Mouse (Mus musculus): ENCODE data around the gene Lhfpl2. TPM values are rescaled to one million over a fixed set of nuclear protein-coding genes. Genes with fewer than 3 reads are reported as not detected.
"Not testable (repeated sequence)": the region's sequence is repeated elsewhere in the genome, so short reads cannot be mapped to it uniquely, and the experiment has no call there.

Lhfpl2 gene
- polyA plus RNA-seq (2012; ENCODE audit: insufficient read depth, insufficient read length, low replicate concordance, missing spikeins): not detected in 2 replicates

- H3K27ac ChIP-seq (ENCODE audit: insufficient read depth, low read depth, low read length): no peak within 1 kb of the TSS
- under 1% methylated on average over 85 of the region's 85 CpGs for WGBS
- peak within 1 kb of the TSS; percentile 66 for H3K4me3 ChIP-seq (ENCODE audit: insufficient read depth, low read depth, low read length)
- H3K4me1 ChIP-seq (ENCODE audit: control insufficient read depth, insufficient read depth, low read length): peaks cover 11% of the 10 kb centered on the region
- TF ChIP-seq POLR2A (IDR thresholded peaks at IDR 0.05; ENCODE audit: insufficient read depth, low read depth, low read length): 0 out of 2 replicates have a peak, but pooled peaks have one; percentile 23
- TF ChIP-seq CTCF (IDR thresholded peaks at IDR 0.05; ENCODE audit: insufficient read depth, low read depth, low read length): no peak; the same call in 1 of the 2 replicates
Observed at GRCm38 (mm10) chr13:94057563-94058560, at the start of gene Lhfpl2. Gene Lhfpl2 (plus strand): TSS chr13:94057796.

- TF ChIP-seq POLR2A (IDR thresholded peaks at IDR 0.05; ENCODE audit: insufficient read depth, low read depth, low read length) (no peak), CTCF (IDR thresholded peaks at IDR 0.05; ENCODE audit: insufficient read depth, low read depth, low read length) (no peak)
- WGBS: 88% methylated on average over 4 of the region's 4 CpGs
- Histone ChIP-seq H3K4me3 (ENCODE audit: insufficient read depth, low read depth, low read length) (no peak overlapping the region), H3K4me1 (ENCODE audit: control insufficient read depth, insufficient read depth, low read length) (no peaks in the 10 kb centered on the region), H3K27ac (ENCODE audit: insufficient read depth, low read depth, low read length) (no peak overlapping the region)
Observed at GRCm38 (mm10) chr13:94011996-94012575, 45.5 kb upstream of the Lhfpl2 start.

GRCm38 (mm10) chr13:94013986-94014385 lies 43.6 kb upstream of the Lhfpl2 start:
- H3K4me3 ChIP-seq (ENCODE audit: insufficient read depth, low read depth, low read length): no peak overlapping the region
- no peaks in the 10 kb centered on the region for H3K4me1 ChIP-seq (ENCODE audit: control insufficient read depth, insufficient read depth, low read length)
- TF ChIP-seq CTCF (IDR thresholded peaks at IDR 0.05; ENCODE audit: insufficient read depth, low read depth, low read length) (no peak), POLR2A (IDR thresholded peaks at IDR 0.05; ENCODE audit: insufficient read depth, low read depth, low read length) (no peak)
- no peak overlapping the region for H3K27ac ChIP-seq (ENCODE audit: insufficient read depth, low read depth, low read length)
- 78% methylated on average over 10 of the region's 10 CpGs for WGBS

GRCm38 (mm10) chr13:94024575-94024974 lies 33.0 kb upstream of the Lhfpl2 start:
- H3K4me3 ChIP-seq (ENCODE audit: insufficient read depth, low read depth, low read length); H3K27ac ChIP-seq (ENCODE audit: insufficient read depth, low read depth, low read length); H3K4me1 ChIP-seq (ENCODE audit: control insufficient read depth, insufficient read depth, low read length): not testable (repeated sequence)
- WGBS: 73% methylated on average over 10 of the region's 13 CpGs

GRCm38 (mm10) chr13:94029147-94029546 lies 28.4 kb upstream of the Lhfpl2 start:
- Histone ChIP-seq H3K4me1 (ENCODE audit: control insufficient read depth, insufficient read depth, low read length) (no peaks in the 10 kb centered on the region), H3K4me3 (ENCODE audit: insufficient read depth, low read depth, low read length) (no peak overlapping the region), H3K27ac (ENCODE audit: insufficient read depth, low read depth, low read length) (no peak overlapping the region)
- 74% methylated on average over 10 of the region's 10 CpGs for WGBS
- TF ChIP-seq CTCF (IDR thresholded peaks at IDR 0.05; ENCODE audit: insufficient read depth, low read depth, low read length) (no peak), POLR2A (IDR thresholded peaks at IDR 0.05; ENCODE audit: insufficient read depth, low read depth, low read length) (no peak)

- no peak for TF ChIP-seq POLR2A (IDR thresholded peaks at IDR 0.05; ENCODE audit: insufficient read depth, low read depth, low read length)
- Histone ChIP-seq H3K4me3 (ENCODE audit: insufficient read depth, low read depth, low read length) (no peak overlapping the region), H3K27ac (ENCODE audit: insufficient read depth, low read depth, low read length) (no peak overlapping the region), H3K4me1 (ENCODE audit: control insufficient read depth, insufficient read depth, low read length) (no peaks in the 10 kb centered on the region)
- WGBS: 85% methylated on average over 2 of the region's 2 CpGs
Observed at GRCm38 (mm10) chr13:94030551-94030950, 27.0 kb upstream of the Lhfpl2 start.

GRCm38 (mm10) chr13:94037313-94038051 lies 20.1 kb upstream of the Lhfpl2 start:
- TF ChIP-seq CTCF (IDR thresholded peaks at IDR 0.05; ENCODE audit: insufficient read depth, low read depth, low read length) (no peak), POLR2A (IDR thresholded peaks at IDR 0.05; ENCODE audit: insufficient read depth, low read depth, low read length) (no peak)
- H3K4me3 ChIP-seq (ENCODE audit: insufficient read depth, low read depth, low read length): no peak overlapping the region
- H3K27ac ChIP-seq (ENCODE audit: insufficient read depth, low read depth, low read length): no peak overlapping the region
- H3K4me1 ChIP-seq (ENCODE audit: control insufficient read depth, insufficient read depth, low read length): no peaks in the 10 kb centered on the region
- 43% methylated on average over 6 of the region's 6 CpGs for WGBS

GRCm38 (mm10) chr13:94038052-94038340 lies 19.6 kb upstream of the Lhfpl2 start:
- TF ChIP-seq POLR2A (IDR thresholded peaks at IDR 0.05; ENCODE audit: insufficient read depth, low read depth, low read length) (no peak), CTCF (IDR thresholded peaks at IDR 0.05; ENCODE audit: insufficient read depth, low read depth, low read length) (no peak)
- Histone ChIP-seq H3K27ac (ENCODE audit: insufficient read depth, low read depth, low read length) (no peak overlapping the region), H3K4me3 (ENCODE audit: insufficient read depth, low read depth, low read length) (no peak overlapping the region), H3K4me1 (ENCODE audit: control insufficient read depth, insufficient read depth, low read length) (no peaks in the 10 kb centered on the region)
- WGBS: 48% methylated on average over 2 of the region's 2 CpGs

GRCm38 (mm10) chr13:94050036-94050435 lies 7.6 kb upstream of the Lhfpl2 start:
- no peak overlapping the region for H3K27ac ChIP-seq (ENCODE audit: insufficient read depth, low read depth, low read length)
- H3K4me3 ChIP-seq (ENCODE audit: insufficient read depth, low read depth, low read length): no peak overlapping the region
- no peaks in the 10 kb centered on the region for H3K4me1 ChIP-seq (ENCODE audit: control insufficient read depth, insufficient read depth, low read length)
- 75% methylated on average over 7 of the region's 7 CpGs for WGBS
- TF ChIP-seq POLR2A (IDR thresholded peaks at IDR 0.05; ENCODE audit: insufficient read depth, low read depth, low read length): no peak
- TF ChIP-seq CTCF (IDR thresholded peaks at IDR 0.05; ENCODE audit: insufficient read depth, low read depth, low read length): no peak
